Mouse (Mus musculus) C2C12 (cell line): ENCODE measurements around the gene Lzts2. TPM values are rescaled to one million over a fixed set of nuclear protein-coding genes. Genes with fewer than 3 reads are reported as not detected.
A peak's percentile ranks its signal among the peaks of the same experiment; 100 is the strongest.

Experiments
- H3K27me3 ChIP-seq: one replicate; pipeline ENCODE4 v1.6.1; 2011; ENCODE audit not compliant: control insufficient read depth, insufficient read depth, insufficient read length
- H3K36me3 ChIP-seq: one replicate; pipeline ENCODE4 v1.6.1; 2011; ENCODE audit not compliant: control insufficient read depth, insufficient read depth
- H3K4me3 ChIP-seq: one replicate; pipeline ENCODE4 v1.5.1; 2011; ENCODE audit warnings: mild to moderate bottlenecking, control low read depth; ENCODE audit not compliant: poor library complexity, insufficient read depth, severe bottlenecking
- H3K79me2 ChIP-seq: one replicate; pipeline ENCODE4 v1.6.1; 2011; ENCODE audit not compliant: control insufficient read depth, insufficient read depth
- H3K79me3 ChIP-seq: one replicate; pipeline ENCODE4 v1.6.1; 2011; ENCODE audit warnings: low read depth, control low read depth
- H3ac ChIP-seq: one replicate; pipeline ENCODE3; 2011; ENCODE audit warnings: low read depth; ENCODE audit not compliant: control insufficient read depth, insufficient read length
- CEBPB ChIP-seq: IDR thresholded peaks from one replicate; pipeline ENCODE4 v1.6.1; 2011; ENCODE audit warnings: low read depth, mild to moderate bottlenecking, control low read depth, moderate library complexity
- CTCF ChIP-seq: IDR thresholded peaks from one replicate; pipeline ENCODE4 v1.5.1; 2011; ENCODE audit not compliant: control insufficient read depth, insufficient read depth, insufficient read length
- FOSL1 ChIP-seq: IDR thresholded peaks from one replicate; pipeline ENCODE4 v1.8.0; 2011; ENCODE audit warnings: mild to moderate bottlenecking, low read length; ENCODE audit not compliant: poor library complexity, insufficient read depth, severe bottlenecking
- MAX ChIP-seq: IDR thresholded peaks from one replicate; pipeline ENCODE4 v1.6.1; 2011; ENCODE audit warnings: mild to moderate bottlenecking, control low read depth
- MYOD1 ChIP-seq: IDR thresholded peaks from one replicate; pipeline ENCODE4 v1.6.1; 2011; ENCODE audit warnings: low read depth; ENCODE audit not compliant: control insufficient read depth, insufficient read length
- MYOG ChIP-seq: IDR thresholded peaks from one replicate; pipeline ENCODE4 v1.6.1; 2011; ENCODE audit not compliant: control insufficient read depth, insufficient read length; ENCODE audit errors: extremely low read depth
- USF1 ChIP-seq: IDR thresholded peaks from one replicate; pipeline ENCODE4 v1.6.1; 2011; ENCODE audit warnings: low read depth, mild to moderate bottlenecking, control low read depth, moderate library complexity
- polyA plus RNA-seq: library from polyadenylated mRNA; unstranded; fragments of >200 nt; fragmentation: generic; extraction: Trizol; gene quantifications from one replicate; pipeline ENCODE4 v1.2.1, GENCODE M21; 2012; ENCODE audit warnings: missing spikeins

The Lzts2 gene
- polyA plus RNA-seq, 1 experiment = 59.2 TPM

DNA sequence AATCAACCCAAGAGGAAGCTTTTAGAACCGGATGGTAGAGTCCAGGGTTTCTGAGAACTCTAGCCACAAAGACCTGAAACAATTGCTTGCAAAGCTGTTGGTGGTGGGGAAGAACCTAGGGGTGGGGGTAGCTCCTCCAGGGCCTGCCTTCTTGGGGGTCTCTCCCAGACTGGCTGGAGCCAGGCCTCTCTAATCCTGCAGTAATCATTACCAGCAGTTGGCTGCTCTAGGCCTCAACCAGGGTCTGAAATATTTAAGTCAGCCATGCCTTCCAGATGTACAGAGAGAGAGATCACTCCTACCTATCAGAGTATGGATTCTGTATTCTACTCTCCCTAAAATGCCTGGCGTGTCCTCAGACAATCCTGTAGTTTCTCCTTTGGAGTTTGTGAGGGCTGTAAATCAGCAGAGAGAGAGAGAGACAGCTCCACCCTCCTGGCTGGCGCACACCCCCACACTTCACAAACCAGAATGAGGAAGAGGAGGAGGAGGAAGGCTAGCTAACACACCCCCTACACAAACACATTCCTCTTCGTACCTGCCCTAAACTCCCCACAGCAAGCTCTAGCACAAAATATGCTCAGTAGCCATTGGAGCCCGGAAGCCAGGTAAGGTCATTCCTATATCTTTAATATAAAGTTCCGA, 511 bp upstream of the Lzts2 start:
- Histone ChIP-seq H3ac (no peak overlapping the region), H3K79me3 (peaks cover 8% of the 10 kb centered on the region), H3K79me2 (peaks cover 20% of the 10 kb centered on the region), H3K27me3 (no peaks in the 10 kb centered on the region), H3K4me3 (no peak overlapping the region), H3K36me3 (peaks cover 26% of the 10 kb centered on the region)
- TF ChIP-seq CEBPB = no peak

DNA sequence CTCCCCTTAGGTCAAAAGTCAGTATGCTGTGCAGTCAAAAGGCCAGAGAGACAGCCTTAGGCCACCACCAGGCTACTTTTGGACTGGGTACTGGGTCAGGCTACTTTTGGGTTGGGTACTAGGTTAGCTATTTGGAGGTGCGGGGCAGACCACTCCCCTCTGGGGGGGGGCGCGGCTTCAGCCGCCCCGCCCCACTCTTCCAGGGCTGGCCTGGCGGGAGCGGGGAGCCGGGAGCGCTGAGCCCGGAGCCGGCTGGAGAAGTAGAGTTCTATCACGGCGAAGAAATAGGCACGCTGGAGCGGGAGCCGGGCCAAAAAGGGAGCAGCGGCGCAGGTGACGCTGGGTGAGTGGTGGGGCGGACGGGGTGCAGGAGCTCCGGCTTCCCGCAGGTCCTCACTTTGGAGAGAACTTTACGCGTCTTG, 778 bp downstream of the Lzts2 start:
- Histone ChIP-seq H3ac (peak overlapping the region; percentile 32), H3K27me3 (no peaks in the 10 kb centered on the region), H3K79me3 (peaks cover 18% of the 10 kb centered on the region), H3K36me3 (peaks cover 23% of the 10 kb centered on the region), H3K4me3 (peak overlapping the region; percentile 38), H3K79me2 (peaks cover 27% of the 10 kb centered on the region)
- no peak for TF ChIP-seq FOSL1
- TF ChIP-seq MAX = no peak
- no peak for TF ChIP-seq MYOG
- no peak for TF ChIP-seq USF1
- TF ChIP-seq MYOD1 = no peak
- TF ChIP-seq CEBPB = no peak
- TF ChIP-seq CTCF = no peak

DNA sequence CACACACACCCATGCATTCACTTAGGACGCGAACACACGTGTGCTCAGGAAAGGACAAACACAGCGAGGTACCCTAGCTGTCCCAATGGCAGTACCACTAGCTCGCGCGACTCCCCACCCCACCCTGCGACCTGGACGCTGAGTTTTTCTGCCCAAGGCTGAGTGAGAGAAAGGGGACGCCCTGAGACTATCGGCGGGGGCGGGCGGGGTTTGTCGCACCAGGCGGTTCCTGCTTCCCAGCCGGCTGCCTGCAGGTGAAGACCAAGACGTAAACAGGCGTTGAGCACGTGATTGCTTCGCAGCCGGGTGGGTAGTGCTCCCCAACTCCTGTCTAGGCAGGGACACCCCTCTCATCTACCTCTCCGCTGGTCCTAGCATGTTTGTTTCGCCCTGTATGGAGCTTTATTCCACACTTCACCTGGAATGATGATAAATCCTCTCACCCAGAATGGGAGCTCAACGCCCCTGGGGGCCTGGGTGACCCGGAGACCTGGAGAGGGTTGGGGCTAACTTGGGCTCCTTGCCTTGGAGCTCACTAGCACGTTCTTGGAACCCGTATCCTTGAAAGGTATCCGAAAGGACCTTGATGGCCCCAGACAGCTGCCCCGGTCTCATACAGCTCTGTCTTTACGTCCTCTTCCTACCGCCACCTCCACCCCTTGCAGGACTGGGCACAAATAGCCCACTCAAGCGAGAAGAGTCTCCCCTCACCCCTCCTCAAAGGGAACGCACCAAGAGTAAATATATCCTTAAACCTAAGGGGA, 1.5 kb downstream of the Lzts2 start:
- peak; percentile 65 for TF ChIP-seq USF1
- TF ChIP-seq MAX = no peak
- peak; percentile 31 for TF ChIP-seq MYOD1
- peak overlapping the region; percentile 38 for H3K4me3 ChIP-seq
- peaks cover 34% of the 10 kb centered on the region for H3K79me2 ChIP-seq
- no peaks in the 10 kb centered on the region for H3K27me3 ChIP-seq
- peak overlapping the region; percentile 32 for H3ac ChIP-seq
- H3K36me3 ChIP-seq = peaks cover 17% of the 10 kb centered on the region
- peaks cover 25% of the 10 kb centered on the region for H3K79me3 ChIP-seq

DNA sequence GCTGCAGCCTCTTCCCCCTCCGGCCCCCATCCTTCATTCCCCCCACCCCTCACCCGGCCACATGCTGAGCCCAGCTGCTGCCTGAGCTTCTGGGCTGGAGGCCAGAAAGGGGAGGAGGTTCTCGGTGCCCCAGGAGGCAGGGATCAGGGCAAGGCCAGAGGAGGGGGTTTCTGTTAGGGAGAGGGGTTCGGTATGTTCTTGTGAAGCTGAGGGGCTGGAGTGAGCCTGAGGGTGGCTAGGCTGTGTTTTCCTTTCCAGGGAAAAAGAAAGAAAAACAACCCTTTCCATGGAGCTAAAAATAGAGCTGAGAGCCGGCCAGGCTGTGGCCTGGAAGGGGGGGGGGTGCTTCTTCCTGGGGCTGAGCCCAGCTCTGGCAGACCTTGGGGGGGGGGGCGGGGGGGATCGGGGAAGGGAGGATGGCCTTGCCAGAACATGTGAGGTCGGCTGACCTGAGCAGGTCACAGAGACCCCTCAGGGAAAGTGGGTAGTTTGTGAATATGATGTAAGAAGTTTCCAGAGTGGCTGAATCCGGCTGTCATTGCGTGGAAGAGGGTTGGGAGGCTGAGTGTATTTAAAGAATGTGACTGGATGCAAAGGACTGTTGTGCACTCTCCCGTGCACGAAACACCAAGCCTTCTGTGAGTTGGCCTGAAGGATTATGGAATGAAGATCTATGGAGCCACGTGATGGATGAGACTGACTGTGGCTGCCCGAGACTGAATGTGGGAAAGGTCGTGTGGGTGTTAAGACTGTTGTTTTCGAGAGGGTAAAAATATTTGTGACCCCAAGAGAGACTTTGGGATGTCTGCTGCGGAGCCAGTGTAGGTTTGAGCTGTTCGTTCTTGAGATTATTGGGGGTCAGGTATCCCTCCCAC, 2.4 kb downstream of the Lzts2 start:
- peak overlapping the region; percentile 49 for H3ac ChIP-seq
- H3K27me3 ChIP-seq = no peaks in the 10 kb centered on the region
- peaks cover 15% of the 10 kb centered on the region for H3K36me3 ChIP-seq
- H3K79me2 ChIP-seq = peaks cover 43% of the 10 kb centered on the region
- peak overlapping the region; percentile 53 for H3K4me3 ChIP-seq
- H3K79me3 ChIP-seq = peaks cover 33% of the 10 kb centered on the region
- TF ChIP-seq USF1 (peak; percentile 95), MYOG (no peak), MYOD1 (no peak), CEBPB (no peak), FOSL1 (no peak), CTCF (no peak), MAX (peak; percentile 56)

DNA sequence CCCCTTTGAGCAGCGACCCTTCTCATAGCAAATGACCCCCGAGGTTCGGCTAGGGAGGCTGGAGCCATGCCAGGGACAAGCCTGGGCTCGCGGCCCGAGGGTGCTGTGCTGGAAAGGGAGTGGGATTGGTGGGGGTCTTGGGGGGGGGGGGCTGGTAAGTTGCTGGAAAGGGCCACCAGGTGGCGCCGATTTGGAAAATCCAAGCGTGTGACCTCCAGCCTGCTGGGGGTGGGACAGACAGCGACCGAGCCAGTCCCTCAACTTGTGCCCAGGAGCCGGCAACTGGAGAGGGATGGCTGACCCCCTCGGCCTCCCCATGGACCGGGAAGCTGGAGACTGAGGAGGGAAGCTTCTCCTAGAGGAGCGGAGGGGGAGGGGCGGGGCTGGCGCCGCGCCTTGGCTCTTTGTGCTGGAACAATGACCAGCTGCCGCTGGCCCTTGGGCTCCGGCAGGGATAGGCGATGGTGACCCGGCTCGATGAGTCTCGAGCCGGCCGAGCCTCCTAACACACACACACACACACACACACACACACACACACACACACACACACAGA, 3.1 kb downstream of the Lzts2 start:
- H3K79me2 ChIP-seq = peaks cover 50% of the 10 kb centered on the region
- H3ac ChIP-seq = peak overlapping the region; percentile 99
- H3K27me3 ChIP-seq = no peaks in the 10 kb centered on the region
- peaks cover 38% of the 10 kb centered on the region for H3K79me3 ChIP-seq
- peaks cover 14% of the 10 kb centered on the region for H3K36me3 ChIP-seq
- peak; percentile 20 for TF ChIP-seq CTCF
- no peak for TF ChIP-seq CEBPB
- H3K4me3 ChIP-seq = peak overlapping the region; percentile 53

DNA sequence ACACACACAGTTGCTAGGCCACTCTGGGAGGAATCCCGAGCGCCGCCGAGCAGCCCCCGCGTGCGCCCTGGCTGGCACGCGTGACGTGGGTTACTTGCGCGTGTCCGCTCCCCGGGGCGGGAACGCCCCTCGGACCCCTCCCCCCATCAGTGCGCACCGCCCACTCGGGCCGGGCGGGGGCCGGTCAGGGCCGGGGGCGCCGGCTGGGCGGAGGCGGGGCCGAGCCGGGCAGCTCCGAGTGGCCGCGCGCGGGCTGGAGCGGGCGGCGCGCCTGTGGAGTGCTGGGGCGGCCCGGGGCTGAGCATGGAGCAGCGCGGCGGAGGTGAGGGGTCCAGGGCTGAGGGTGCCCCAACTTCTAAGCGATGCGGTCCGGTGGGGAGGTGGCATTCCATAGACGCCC, 3.7 kb downstream of the Lzts2 start:
- TF ChIP-seq CTCF (no peak), MAX (peak; percentile 33)
- Histone ChIP-seq H3K79me3 (peaks cover 40% of the 10 kb centered on the region), H3K36me3 (peaks cover 18% of the 10 kb centered on the region), H3K79me2 (peaks cover 56% of the 10 kb centered on the region), H3ac (peak overlapping the region; percentile 99), H3K27me3 (no peaks in the 10 kb centered on the region), H3K4me3 (peak overlapping the region; percentile 53)
